In the genomic region with DNA sequence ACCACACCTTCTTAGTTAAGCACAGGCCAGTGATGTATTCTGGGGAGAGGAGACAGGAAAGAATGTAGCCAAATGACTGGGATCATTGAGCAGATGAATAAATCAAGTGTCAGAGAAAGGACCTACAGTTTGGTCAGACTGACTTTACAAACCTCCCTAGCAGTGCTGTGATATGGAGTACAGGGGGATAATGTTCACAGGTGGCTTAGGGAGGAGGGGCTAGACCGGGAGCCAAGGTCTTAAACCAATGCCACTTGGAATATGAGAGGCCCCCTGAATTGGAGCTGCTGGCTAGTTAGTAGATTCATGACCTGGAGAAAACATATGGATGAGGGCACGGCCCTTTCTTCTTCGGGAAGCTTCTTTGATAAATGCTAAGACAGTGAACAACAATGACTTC, we compare ENCODE assay signal across 27 mouse cellular contexts.
"Had no signal": no experiment of that assay in that cellular context is flagged by ENCODE, and none has a peak within 500 bp of the region (broad histone marks: within the 10 kb centered on the region; RNA-seq: fewer than 3 reads in every experiment).

No protein-coding gene starts in this region.

- H3K36me3 ChIP-seq: embryonic facial prominence, embryonic 10.5 days; embryonic facial prominence, embryonic 12.5 days; embryonic facial prominence, embryonic 13.5 days; embryonic facial prominence, embryonic 15.5 days; forebrain, embryonic 10.5 days; forebrain, embryonic 12.5 days; forebrain, embryonic 15.5 days had no signal

- H3K27me3 ChIP-seq: embryonic facial prominence, embryonic 12.5 days; embryonic facial prominence, embryonic 13.5 days; embryonic facial prominence, embryonic 15.5 days; forebrain, embryonic 12.5 days; forebrain, embryonic 13.5 days; forebrain, embryonic 15.5 days had no signal

- ATAC-seq: forebrain, embryonic 13.5 days; forebrain, embryonic 14.5 days; forebrain, embryonic 15.5 days; forebrain, embryonic 16.5 days; forebrain, postnatal 0 days had no signal

- H3K4me3 ChIP-seq: embryonic facial prominence, embryonic 10.5 days; embryonic facial prominence, embryonic 12.5 days; embryonic facial prominence, embryonic 13.5 days; embryonic facial prominence, embryonic 15.5 days; erythroblast, embryonic 14.5 days; forebrain, embryonic 10.5 days; forebrain, embryonic 12.5 days; forebrain, embryonic 13.5 days; forebrain, embryonic 15.5 days; gastrocnemius, adult 2 months had no signal

- H3K4me2 ChIP-seq: embryonic facial prominence, embryonic 12.5 days; embryonic facial prominence, embryonic 13.5 days; embryonic facial prominence, embryonic 15.5 days; forebrain, embryonic 12.5 days; forebrain, embryonic 13.5 days; forebrain, embryonic 15.5 days had no signal

- H3K9me3 ChIP-seq: embryonic facial prominence, embryonic 10.5 days; embryonic facial prominence, embryonic 12.5 days; embryonic facial prominence, embryonic 13.5 days; embryonic facial prominence, embryonic 15.5 days; forebrain, embryonic 10.5 days; forebrain, embryonic 12.5 days; forebrain, embryonic 13.5 days; forebrain, embryonic 15.5 days had no signal

- H3K27ac ChIP-seq: embryonic facial prominence, embryonic 10.5 days; embryonic facial prominence, embryonic 12.5 days; embryonic facial prominence, embryonic 13.5 days; embryonic facial prominence, embryonic 15.5 days; forebrain, embryonic 10.5 days; forebrain, embryonic 12.5 days; forebrain, embryonic 13.5 days; forebrain, embryonic 15.5 days; gastrocnemius, adult 2 months had no signal

- H3K9ac ChIP-seq: embryonic facial prominence, embryonic 12.5 days; embryonic facial prominence, embryonic 13.5 days; embryonic facial prominence, embryonic 15.5 days; forebrain, embryonic 12.5 days; forebrain, embryonic 13.5 days; forebrain, embryonic 15.5 days; forebrain, postnatal 0 days had no signal

- H3K4me1 ChIP-seq: embryonic facial prominence, embryonic 10.5 days; embryonic facial prominence, embryonic 12.5 days; embryonic facial prominence, embryonic 15.5 days; forebrain, embryonic 10.5 days; forebrain, embryonic 12.5 days had no signal

- DNase-seq: cerebellum, adult 18-20 months; cerebellum, adult 2 months; cerebellum, adult 8-10 months; cerebellum, adult 9-10 months; cerebellum, adult 9-11 months; cerebellum, postnatal 14 days; cerebellum, postnatal 25 days; cerebellum, postnatal 36 days; embryo, embryonic 11 days; forebrain, postnatal 0 days; gastrocnemius, adult 2 months; gastrocnemius, postnatal 10 days; gastrocnemius, postnatal 14 days; gastrocnemius, postnatal 25 days; gastrocnemius, postnatal 36 days; heart, adult 11 months had no signal
